Mouse (Mus musculus) spleen, adult 2 months (tissue): ENCODE measurements around the gene Krt13.

Experiments used
- CTCF ChIP-seq: fragments of 200-500 bp; IDR thresholded peaks from 2 replicates; pipeline ENCODE4 v1.5.1; 2011; ENCODE audit warnings: mild to moderate bottlenecking, inconsistent platforms; ENCODE audit not compliant: insufficient read depth, insufficient read length, insufficient replicate concordance; ENCODE audit errors: extremely low read depth
- POLR2A ChIP-seq: fragments of 200-500 bp; IDR thresholded peaks from 2 replicates; pipeline ENCODE4 v1.6.1; 2011; ENCODE audit warnings: low read depth, low read length, inconsistent platforms

DNA sequence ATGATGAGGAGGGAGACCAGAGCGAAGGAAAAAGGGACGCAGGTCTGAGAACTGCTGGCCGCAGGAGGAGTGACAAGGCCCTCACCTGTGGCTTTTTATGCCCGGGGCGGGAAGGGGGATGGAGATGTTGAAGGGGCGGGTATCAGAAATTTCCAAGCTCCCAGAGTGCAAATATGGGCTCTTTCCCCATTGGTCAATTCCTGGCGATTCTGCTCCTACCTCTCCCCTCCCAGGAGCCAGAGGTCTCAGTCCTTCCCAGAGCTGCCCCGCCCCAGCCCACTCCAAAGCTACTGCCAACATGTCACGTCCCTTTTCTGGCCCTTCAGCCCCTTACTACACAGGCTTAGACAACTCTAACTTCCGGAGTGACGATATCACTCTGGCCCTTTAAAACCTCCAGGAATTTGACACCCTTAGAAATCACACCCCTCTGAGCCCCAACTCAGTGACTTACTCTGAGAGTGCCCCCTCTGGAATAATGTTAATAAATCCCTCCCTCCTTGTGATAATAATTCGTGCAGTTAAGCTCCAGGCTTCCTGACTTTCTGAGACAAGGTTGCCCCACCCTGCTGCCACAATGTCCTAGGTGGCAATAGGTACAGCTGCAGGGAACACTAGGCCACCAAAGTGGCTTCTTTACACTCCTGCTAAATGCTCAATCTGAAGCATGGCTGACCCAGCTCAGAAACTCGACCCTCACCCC is 24.6 kb upstream of the Krt13 start:
- no peak for TF ChIP-seq CTCF
- TF ChIP-seq POLR2A, result no peak
